Mouse (Mus musculus) retina, postnatal 1 day (tissue): Measurements from ENCODE around the gene Gm21294.
"Not testable (repeated sequence)": the region's sequence is repeated elsewhere in the genome, so short reads cannot be mapped to it uniquely, and the experiment has no call there.

Source experiments
- DNase-seq: peaks from one replicate; pipeline ENCODE4 v3.0.0-alpha.2; 2012

Gene Gm21294

GRCm38 (mm10) chrY:89052506-89052905, at the start of gene Gm21294:
Gm21294 (plus strand) TSS chrY:89052806.
- DNase-seq = not testable (repeated sequence)

- not testable (repeated sequence) for DNase-seq
Measured at GRCm38 (mm10) chrY:89126246-89126645, 73.6 kb downstream of the Gm21294 start.
